Mouse (Mus musculus) bone marrow macrophage, adult 2 months (primary cell): ENCODE measurements around the gene Gm10198. TPM values are rescaled to one million over a fixed set of nuclear protein-coding genes. Genes with fewer than 3 reads are reported as not detected.

Source experiments
- H3K27ac ChIP-seq: 2 replicates; pipeline ENCODE4 v1.5.1; 2012; ENCODE audit warnings: low read depth, low read length; ENCODE audit not compliant: insufficient read depth
- H3K4me1 ChIP-seq: 2 replicates; pipeline ENCODE4 v1.6.1; 2012; ENCODE audit warnings: low read length; ENCODE audit not compliant: control insufficient read depth, insufficient read depth
- H3K4me3 ChIP-seq: 2 replicates; pipeline ENCODE4 v1.5.1; 2012; ENCODE audit warnings: mild to moderate bottlenecking, low read length, moderate library complexity; ENCODE audit not compliant: insufficient read depth
- CTCF ChIP-seq: IDR thresholded peaks from 2 replicates; pipeline ENCODE4 v1.5.1; 2012; ENCODE audit warnings: low read depth, mild to moderate bottlenecking, low read length, moderate library complexity
- POLR2A ChIP-seq: IDR thresholded peaks from 2 replicates; pipeline ENCODE4 v1.6.1; 2012; ENCODE audit warnings: mild to moderate bottlenecking, low read depth, low read length, borderline replicate concordance
- polyA plus RNA-seq: library from polyadenylated mRNA; stranded (reverse); fragments of >200 nt; gene quantifications from 2 replicates; pipeline ENCODE4 v1.2.4, GENCODE M21; 2012; ENCODE audit not compliant: missing spikeins, insufficient read depth, insufficient read length

Gm10198 gene
- polyA plus RNA-seq, 1 experiment: not detected

- Histone ChIP-seq H3K27ac (no peak overlapping the region), H3K4me3 (no peak overlapping the region), H3K4me1 (peaks cover 9% of the 10 kb centered on the region)
- no peak for TF ChIP-seq POLR2A
- no peak for TF ChIP-seq CTCF
Observed at GRCm38 (mm10) chr13:111640319-111640718, 47.7 kb downstream of the Gm10198 start.

Other genes with a start within 250 kb of the Gm10198 start
- 47.7 and 50.8 TPM in 2 replicates for gene Gpbp1, start 102.7 kb upstream of the Gm10198 start, polyA plus RNA-seq
- gene Gm49496, start 42.8 kb upstream of the Gm10198 start, polyA plus RNA-seq: not detected in 2 replicates
- gene Mier3, start 88.2 kb downstream of the Gm10198 start, polyA plus RNA-seq: 8.5 and 13.2 TPM in 2 replicates
- gene Map3k1, start 216.2 kb downstream of the Gm10198 start, polyA plus RNA-seq: 58.7 and 61.5 TPM in 2 replicates